Mouse (Mus musculus): Measurements from ENCODE around the gene Gdf15. TPM values are rescaled to one million over a fixed set of nuclear protein-coding genes. Genes with fewer than 3 reads are reported as not detected.

Gdf15 gene
- 0.23 TPM in 1 of 2 replicates, not detected in the other for polyA plus RNA-seq (2021; fragmentation: Nextera tagmentation)
- long read RNA-seq, experiment 1, result 0 reads
- long read RNA-seq, experiment 2, result 0 reads

GRCm38 (mm10) chr8:70632346-70632892 lies at the start of gene Gdf15:
Gene Gdf15 (minus strand): TSS chr8:70632456.

DNA sequence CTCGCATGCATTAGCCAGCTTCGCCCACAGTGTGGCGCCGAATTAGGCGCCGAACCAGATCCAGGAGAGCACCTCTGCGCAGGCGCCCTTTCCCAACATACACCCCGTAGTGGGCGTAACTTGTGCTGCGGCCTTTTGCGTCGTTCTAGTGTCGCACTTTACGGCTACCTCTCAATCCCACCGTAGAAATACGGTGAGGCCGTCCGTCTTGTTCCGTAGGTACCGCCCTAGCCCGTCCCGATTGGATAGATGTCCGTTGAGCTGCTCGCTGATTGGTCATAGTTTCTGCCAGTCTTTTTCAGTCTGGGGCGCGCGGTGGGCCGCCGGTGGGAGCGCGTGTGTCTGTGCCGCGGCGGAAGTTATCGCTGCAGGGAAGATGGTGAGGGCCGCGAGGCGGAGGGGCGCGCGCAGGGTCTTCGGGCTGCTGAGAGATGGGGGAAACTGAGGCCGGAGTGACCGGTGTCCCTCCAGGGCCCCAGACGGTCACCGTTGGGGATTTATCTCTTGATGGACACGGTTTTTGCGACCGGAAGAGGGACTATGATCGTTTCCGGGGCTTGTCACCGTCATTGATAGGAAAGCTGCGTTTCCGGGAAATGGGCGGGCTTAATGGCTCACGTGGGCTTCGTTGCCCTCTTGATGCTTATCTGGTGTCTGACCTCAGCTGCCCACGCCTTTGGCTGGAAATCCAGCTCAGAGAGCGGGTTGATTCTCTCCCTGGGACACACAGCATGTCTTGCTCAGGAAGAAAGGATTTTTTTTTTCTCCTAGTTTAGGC lies 41.0 kb upstream of the Gdf15 start, which contains the start of gene Lsm4:
Lsm4 (plus strand) TSS at position 170 of the 778 bp plus-strand sequence.

DNA sequence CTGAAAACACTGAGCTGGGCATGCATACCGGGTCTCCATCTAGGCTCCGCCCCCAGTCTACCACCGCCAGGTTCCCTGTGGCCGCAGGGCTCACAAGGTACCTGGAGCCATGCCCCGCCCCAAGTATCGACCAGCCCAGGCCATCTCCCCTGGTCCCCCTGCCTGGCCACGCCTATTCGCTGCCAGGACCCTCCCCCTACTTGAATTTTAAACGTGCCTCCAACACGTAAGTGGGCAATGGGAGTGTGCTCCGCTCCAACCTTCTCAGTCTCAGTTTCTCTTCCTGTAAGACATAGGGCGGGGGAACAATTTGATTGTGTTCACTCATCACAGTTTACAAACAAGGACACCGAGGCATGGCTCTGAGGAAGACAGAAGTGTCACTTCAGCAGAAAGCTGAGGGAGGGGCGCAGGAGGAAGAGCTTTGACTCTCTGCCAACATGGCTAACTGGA lies 28.0 kb upstream of the Gdf15 start, which contains the start of gene Pgpep1:
Pgpep1 (minus strand) TSS at position 116 of the 453 bp plus-strand sequence.

DNA sequence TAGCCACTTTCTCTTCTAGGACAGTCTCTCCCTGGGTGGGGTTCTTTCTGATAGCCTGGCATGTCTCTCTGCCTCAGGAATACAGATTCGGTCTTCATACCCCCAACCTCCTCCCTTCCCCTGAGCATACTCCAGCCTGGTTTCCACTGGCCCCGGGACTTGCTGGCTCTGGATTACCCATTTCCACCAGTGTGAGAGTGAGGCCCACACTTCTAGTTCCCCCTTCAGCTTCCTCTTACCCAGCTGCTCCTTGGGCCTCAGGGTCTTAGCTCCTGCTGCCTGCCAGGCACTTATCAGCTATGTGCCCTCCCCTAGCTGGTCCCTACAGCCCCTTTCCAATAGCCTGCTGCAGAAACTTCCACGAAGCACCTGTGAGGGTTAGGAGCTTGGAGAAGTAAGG lies 16.4 kb downstream of the Gdf15 start, which contains the start of gene Lrrc25:
Lrrc25 (plus strand) TSS at position 262 of the 400 bp plus-strand sequence.

DNA sequence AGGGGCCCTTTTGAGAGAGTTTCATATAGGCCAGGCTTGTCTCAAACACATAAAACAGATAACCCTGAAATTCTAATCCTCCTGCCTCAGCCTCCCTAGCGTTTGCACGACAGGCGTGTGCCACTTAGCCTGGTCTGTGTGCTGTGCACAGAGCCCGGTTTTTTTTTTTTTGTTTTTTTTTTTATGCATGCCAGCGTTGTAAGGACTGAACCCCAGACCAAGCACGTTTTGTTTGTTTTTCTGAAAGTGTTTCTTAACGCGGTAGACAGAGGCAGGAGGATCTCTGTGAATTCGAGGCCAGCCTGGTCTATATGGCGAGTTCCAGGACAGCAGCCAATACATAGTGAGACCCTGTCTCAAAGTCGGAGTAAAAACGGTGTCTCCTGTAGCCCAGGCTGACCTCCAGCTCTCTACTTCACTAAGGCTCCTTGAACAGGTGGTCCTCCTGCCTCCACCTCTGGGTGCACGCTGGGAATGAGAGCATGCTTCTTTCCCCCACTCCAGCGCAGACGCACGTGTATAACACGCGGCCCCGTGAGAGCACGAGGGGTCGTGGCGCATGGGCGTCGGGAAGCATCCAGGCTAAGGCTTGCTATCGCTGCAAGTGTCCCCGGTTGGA lies 23.4 kb downstream of the Gdf15 start, which contains the start of gene Ssbp4:
Ssbp4 (minus strand) TSS at position 124 of the 619 bp plus-strand sequence.

GRCm38 (mm10) chr8:70593961-70594609 lies 38.2 kb downstream of the Gdf15 start, which contains the start of gene Isyna1:
Gene Isyna1 (plus strand): TSS chr8:70594373.

Other genes with a start within 250 kb of the Gdf15 start
- 53.2 and 75.6 TPM in 2 replicates for gene Crtc1, start 192.9 kb downstream of the Gdf15 start, polyA plus RNA-seq (2021; fragmentation: Nextera tagmentation)
- gene Klhl26, start 155.5 kb downstream of the Gdf15 start, polyA plus RNA-seq (2021; fragmentation: Nextera tagmentation), result 30.8 and 37.7 TPM in 2 replicates
- gene Tmem59l, start 145.1 kb downstream of the Gdf15 start, polyA plus RNA-seq (2021; fragmentation: Nextera tagmentation), result 550 and 567 TPM in 2 replicates
- 0.81 and 2.0 TPM in 2 replicates for gene Crlf1, start 139.3 kb downstream of the Gdf15 start, polyA plus RNA-seq (2021; fragmentation: Nextera tagmentation)
- 347 and 396 TPM in 2 replicates for gene Rex1bd, start 125.7 kb downstream of the Gdf15 start, polyA plus RNA-seq (2021; fragmentation: Nextera tagmentation)
- 3,921 and 4,944 TPM in 2 replicates for gene Uba52, start 121.7 kb downstream of the Gdf15 start, polyA plus RNA-seq (2021; fragmentation: Nextera tagmentation)
- 287 and 603 TPM in 2 replicates for gene Fkbp8, start 104.7 kb downstream of the Gdf15 start, polyA plus RNA-seq (2021; fragmentation: Nextera tagmentation)
- 73.8 and 77.6 TPM in 2 replicates for gene Kxd1, start 104.5 kb downstream of the Gdf15 start, polyA plus RNA-seq (2021; fragmentation: Nextera tagmentation)
- 3.9 and 9.1 TPM in 2 replicates for gene Ell, start 93.0 kb downstream of the Gdf15 start, polyA plus RNA-seq (2021; fragmentation: Nextera tagmentation)
- 36.5 and 38.4 TPM in 2 replicates for gene Isyna1, start 38.1 kb downstream of the Gdf15 start, polyA plus RNA-seq (2021; fragmentation: Nextera tagmentation)
- 88.8 and 293 TPM in 2 replicates for gene Ssbp4, start 23.6 kb downstream of the Gdf15 start, polyA plus RNA-seq (2021; fragmentation: Nextera tagmentation)
- gene Lrrc25, start 16.3 kb downstream of the Gdf15 start, polyA plus RNA-seq (2021; fragmentation: Nextera tagmentation), result 0.72 and 1.7 TPM in 2 replicates
- gene Pgpep1, start 27.9 kb upstream of the Gdf15 start, polyA plus RNA-seq (2021; fragmentation: Nextera tagmentation), result 11.0 and 11.5 TPM in 2 replicates
- gene Lsm4, start 40.8 kb upstream of the Gdf15 start, polyA plus RNA-seq (2021; fragmentation: Nextera tagmentation), result 222 and 248 TPM in 2 replicates
- 5.3 and 148 TPM in 2 replicates for gene Jund, start 66.5 kb upstream of the Gdf15 start, polyA plus RNA-seq (2021; fragmentation: Nextera tagmentation)
- 0.03 TPM in 1 of 2 replicates, not detected in the other for gene Iqcn, start 71.0 kb upstream of the Gdf15 start, polyA plus RNA-seq (2021; fragmentation: Nextera tagmentation)
- gene Gm3336, start 86.1 kb upstream of the Gdf15 start, polyA plus RNA-seq (2021; fragmentation: Nextera tagmentation), result 0.19 and 0.25 TPM in 2 replicates
- gene Pde4c, start 91.3 kb upstream of the Gdf15 start, polyA plus RNA-seq (2021; fragmentation: Nextera tagmentation), result 0.18 and 0.60 TPM in 2 replicates
- gene Rab3a, start 122.2 kb upstream of the Gdf15 start, polyA plus RNA-seq (2021; fragmentation: Nextera tagmentation), result 895 and 1,300 TPM in 2 replicates
- 100 and 108 TPM in 2 replicates for gene Mpv17l2, start 128.5 kb upstream of the Gdf15 start, polyA plus RNA-seq (2021; fragmentation: Nextera tagmentation)
- gene Pik3r2, start 144.3 kb upstream of the Gdf15 start, polyA plus RNA-seq (2021; fragmentation: Nextera tagmentation), result 82.0 and 99.2 TPM in 2 replicates
- 66.9 and 129 TPM in 2 replicates for gene Mast3, start 172.6 kb upstream of the Gdf15 start, polyA plus RNA-seq (2021; fragmentation: Nextera tagmentation)
- gene Il12rb1, start 176.0 kb upstream of the Gdf15 start, polyA plus RNA-seq (2021; fragmentation: Nextera tagmentation), result 0.14 and 0.27 TPM in 2 replicates
- 9.4 and 9.7 TPM in 2 replicates for gene Arrdc2, start 207.3 kb upstream of the Gdf15 start, polyA plus RNA-seq (2021; fragmentation: Nextera tagmentation)
- gene Kcnn1, start 230.8 kb upstream of the Gdf15 start, polyA plus RNA-seq (2021; fragmentation: Nextera tagmentation), result 12.4 and 13.0 TPM in 2 replicates
- 140 and 167 TPM in 2 replicates for gene Ccdc124, start 241.5 kb upstream of the Gdf15 start, polyA plus RNA-seq (2021; fragmentation: Nextera tagmentation)

All from left cerebral cortex, adult 6 months (tissue).